Mouse (Mus musculus) liver, embryonic 11.5 days (tissue): ENCODE data around the gene Slc1a2. TPM values are rescaled to one million over a fixed set of nuclear protein-coding genes. Genes with fewer than 3 reads are reported as not detected.

Experiments
- ATAC-seq: fragments of 200-750 bp; cut with Nextera tagmentation; replicated peaks from 2 replicates; pipeline ENCODE4 v1.8.0; 2017; ENCODE audit warnings: moderate number of reproducible peaks, mild to moderate bottlenecking, moderate TSS enrichment, moderate library complexity; ENCODE audit not compliant: low FRiP score
- DNase-seq: peaks from one replicate; pipeline ENCODE4 v3.0.0-alpha.2; 2017; ENCODE audit warnings: low spot score
- H3K27ac ChIP-seq: fragments of 300-500 bp; sonication (generic); 2 replicates; pipeline ENCODE4 v1.5.1; 2014; ENCODE audit warnings: mild to moderate bottlenecking, low read depth, low read length, control low read depth
- H3K27me3 ChIP-seq: fragments of 300-500 bp; sonication (generic); replicated peaks from 2 replicates; pipeline ENCODE4 v1.6.1; 2014; ENCODE audit warnings: low read length, mixed read lengths; ENCODE audit not compliant: control insufficient read depth, insufficient read depth
- H3K36me3 ChIP-seq: fragments of 300-500 bp; sonication (generic); 2 replicates; pipeline ENCODE4 v1.6.1; 2014; ENCODE audit warnings: mild to moderate bottlenecking, low read length, moderate library complexity, mixed read lengths; ENCODE audit not compliant: control insufficient read depth, insufficient read depth
- H3K4me1 ChIP-seq: fragments of 300-500 bp; sonication (generic); replicated peaks from 2 replicates; pipeline ENCODE4 v1.6.1; 2014; ENCODE audit warnings: low read length, mixed read lengths; ENCODE audit not compliant: control insufficient read depth, insufficient read depth
- H3K4me2 ChIP-seq: fragments of 300-500 bp; sonication (generic); 2 replicates; pipeline ENCODE4 v1.6.1; 2014; ENCODE audit warnings: mild to moderate bottlenecking, control low read depth, moderate library complexity
- H3K4me3 ChIP-seq: fragments of 300-500 bp; sonication (generic); 2 replicates; pipeline ENCODE4 v1.5.1; 2014; ENCODE audit warnings: low read depth, low read length, control low read depth
- H3K9ac ChIP-seq: fragments of 300-500 bp; sonication (generic); 2 replicates; pipeline ENCODE4 v1.6.1; 2014; ENCODE audit warnings: low read depth, low read length, control low read depth
- H3K9me3 ChIP-seq: fragments of 300-500 bp; sonication (generic); 2 replicates; pipeline ENCODE4 v1.6.1; 2016; ENCODE audit warnings: low read length, inconsistent platforms, mixed read lengths; ENCODE audit not compliant: control insufficient read depth
- WGBS: fragments of 180-500 bp; shearing (Covaris S2); extraction: QIAGEN DNeasy Blood & Tissue Kit; methylation state at CpG from one replicate; pipeline ENCODE4 v1.1.7; 2014; 5-methylcytosine and 5-hydroxymethylcytosine counted together
- polyA plus RNA-seq: library from polyadenylated mRNA; unstranded; fragments of >200 nt; fragmentation: Nextera tagmentation; extraction: Ambion mirVana; gene quantifications from 2 replicates; pipeline ENCODE4 v1.2.1, GENCODE M21; 2014

Slc1a2 gene
- polyA plus RNA-seq, 1 experiment from 2014 or later = 0.43 TPM

DNA sequence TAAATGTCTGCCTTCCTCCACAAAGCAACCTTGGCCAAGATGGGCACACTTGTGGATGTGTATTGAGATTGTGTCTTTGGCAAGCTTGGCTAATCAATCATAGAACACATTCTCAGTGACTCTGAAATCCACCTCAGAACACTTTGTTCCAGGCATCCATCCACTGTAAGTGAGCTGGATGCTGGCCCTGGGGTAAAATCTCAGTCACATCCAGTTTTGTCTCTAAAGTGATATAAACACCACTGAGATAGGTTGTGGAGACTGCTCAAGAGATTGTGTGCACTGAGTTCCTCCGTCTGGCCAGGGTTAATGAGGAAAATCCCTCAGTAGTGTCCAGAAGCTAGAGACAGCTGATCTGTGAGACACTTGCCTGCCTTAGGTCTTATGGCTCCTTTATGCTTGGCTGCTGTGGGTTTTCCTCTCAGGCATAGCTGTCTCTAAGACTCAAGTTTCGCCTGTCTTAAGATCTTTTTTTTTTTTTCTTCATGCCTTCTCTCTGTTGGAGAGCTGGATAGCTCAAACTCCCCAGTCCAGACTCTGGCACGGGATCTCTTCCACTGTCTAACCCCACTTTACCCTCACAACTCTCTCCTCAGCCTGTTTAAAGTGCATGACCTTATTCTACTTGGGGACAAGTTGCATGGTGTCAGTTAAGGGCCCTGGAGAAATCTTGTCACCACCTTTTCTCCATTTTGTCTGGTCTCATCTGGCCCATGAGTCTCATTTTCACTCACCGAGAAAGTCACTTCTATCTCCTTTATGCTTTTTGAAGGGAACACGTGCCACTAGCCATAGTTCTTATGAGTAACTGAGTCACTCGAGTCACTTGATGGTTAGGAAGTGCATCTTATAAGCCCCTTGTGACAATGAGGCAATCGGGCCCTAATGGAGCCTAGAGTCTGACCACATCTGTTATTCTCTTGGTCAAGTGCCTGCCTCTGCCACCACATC lies 54.5 kb downstream of the Slc1a2 start:
- Histone ChIP-seq H3K27ac (no peak overlapping the region), H3K27me3 (no peaks in the 10 kb centered on the region; the same call in 1 of the 2 replicates)
- ATAC-seq = no peak

DNA sequence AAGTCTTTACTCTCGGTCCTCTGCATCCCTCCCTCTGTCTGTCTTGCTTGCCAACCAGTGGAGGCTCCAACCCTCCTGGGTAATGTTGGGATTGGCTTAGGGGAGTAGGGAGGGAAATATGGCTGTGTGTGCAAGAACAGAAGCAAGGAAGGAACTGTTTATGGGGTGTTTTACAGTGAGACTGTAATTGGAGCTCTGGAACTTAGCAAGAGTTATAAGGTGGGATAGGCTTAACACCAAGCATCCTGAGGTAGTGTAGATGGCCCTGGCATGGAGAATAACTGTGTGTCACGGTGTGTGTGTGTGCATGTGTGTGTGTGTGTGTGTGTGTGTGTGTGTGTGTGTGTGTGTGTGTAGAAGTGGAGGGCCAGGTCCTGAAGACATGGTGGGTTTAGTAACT lies 55.9 kb downstream of the Slc1a2 start:
- H3K27me3 ChIP-seq = no peaks in the 10 kb centered on the region; the same call in 1 of the 2 replicates
- no peak overlapping the region for H3K4me3 ChIP-seq
- H3K4me2 ChIP-seq = no peak overlapping the region
- WGBS = 74% methylated on average over 2 of the region's 2 CpGs
- H3K4me1 ChIP-seq = no peaks in the 10 kb centered on the region
- no peak overlapping the region for H3K27ac ChIP-seq
- H3K9me3 ChIP-seq = no peaks in the 10 kb centered on the region
- DNase-seq (no peak), ATAC-seq (no peak)
- H3K36me3 ChIP-seq = no peaks in the 10 kb centered on the region
- no peak overlapping the region for H3K9ac ChIP-seq

More for the DNA sequence above, 54.5 kb downstream of the Slc1a2 start:
- Histone ChIP-seq H3K4me2 (no peak overlapping the region), H3K36me3 (no peaks in the 10 kb centered on the region), H3K4me3 (no peak overlapping the region), H3K9ac (no peak overlapping the region), H3K4me1 (no peaks in the 10 kb centered on the region), H3K9me3 (no peaks in the 10 kb centered on the region)
- WGBS = 77% methylated on average over 7 of the region's 7 CpGs
- no peak for DNase-seq

DNA sequence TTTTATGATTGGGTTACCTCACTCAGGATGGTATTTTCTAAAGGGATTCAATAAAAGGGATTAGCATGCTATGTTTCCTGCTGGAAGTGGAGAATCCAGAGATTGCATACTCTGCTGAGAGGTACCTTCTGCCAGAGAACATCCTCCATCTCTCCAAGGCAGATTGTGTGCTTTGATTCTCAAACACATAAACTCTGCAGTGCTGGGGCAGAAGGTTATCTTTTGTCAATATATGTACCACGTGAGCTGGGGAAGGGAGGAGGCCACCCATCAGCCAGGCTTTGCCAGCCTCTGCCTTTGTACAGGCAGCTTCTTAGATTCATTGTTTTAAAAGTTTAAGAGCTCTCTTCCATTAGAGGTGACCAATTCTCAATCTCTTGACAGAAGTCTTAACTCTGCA lies 57.3 kb downstream of the Slc1a2 start:
- no peak overlapping the region for H3K9ac ChIP-seq
- H3K9me3 ChIP-seq = no peaks in the 10 kb centered on the region
- no peak overlapping the region for H3K4me2 ChIP-seq
- H3K36me3 ChIP-seq = no peaks in the 10 kb centered on the region
- no peak overlapping the region for H3K27ac ChIP-seq
- 25% methylated on average over 1 of the region's 1 CpGs for WGBS
- DNase-seq (no peak), ATAC-seq (0 out of 2 replicates have a peak, but pooled peaks have one; percentile 41)
- H3K4me3 ChIP-seq = no peak overlapping the region
- no peaks in the 10 kb centered on the region; the same call in 1 of the 2 replicates for H3K27me3 ChIP-seq
- H3K4me1 ChIP-seq = no peaks in the 10 kb centered on the region

DNA sequence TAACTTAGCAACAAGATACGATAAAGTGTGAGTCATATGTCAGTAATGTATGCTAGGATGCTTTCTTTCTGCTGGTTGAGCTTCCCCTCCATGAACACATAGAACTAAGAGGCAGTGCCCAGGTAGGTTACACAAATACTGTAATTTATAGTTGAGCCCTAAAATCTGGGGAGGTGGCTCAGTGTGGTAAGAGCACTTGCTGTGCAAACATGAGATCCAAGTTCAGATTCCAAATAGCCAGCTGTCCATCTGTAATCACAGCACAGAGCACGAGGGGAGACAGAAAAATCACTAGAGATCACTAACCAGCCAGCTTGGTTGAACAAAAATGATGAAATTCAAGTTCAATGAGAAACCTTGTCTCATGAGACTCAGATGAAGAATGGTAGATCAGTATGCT lies 63.4 kb downstream of the Slc1a2 start:
- 61% methylated on average over 2 of the region's 2 CpGs for WGBS
- Histone ChIP-seq H3K4me2 (no peak overlapping the region), H3K4me1 (no peaks in the 10 kb centered on the region), H3K36me3 (no peaks in the 10 kb centered on the region), H3K4me3 (no peak overlapping the region), H3K9me3 (no peaks in the 10 kb centered on the region), H3K27ac (no peak overlapping the region), H3K9ac (no peak overlapping the region), H3K27me3 (no peaks in the 10 kb centered on the region)
- DNase-seq = no peak
- ATAC-seq = no peak

DNA sequence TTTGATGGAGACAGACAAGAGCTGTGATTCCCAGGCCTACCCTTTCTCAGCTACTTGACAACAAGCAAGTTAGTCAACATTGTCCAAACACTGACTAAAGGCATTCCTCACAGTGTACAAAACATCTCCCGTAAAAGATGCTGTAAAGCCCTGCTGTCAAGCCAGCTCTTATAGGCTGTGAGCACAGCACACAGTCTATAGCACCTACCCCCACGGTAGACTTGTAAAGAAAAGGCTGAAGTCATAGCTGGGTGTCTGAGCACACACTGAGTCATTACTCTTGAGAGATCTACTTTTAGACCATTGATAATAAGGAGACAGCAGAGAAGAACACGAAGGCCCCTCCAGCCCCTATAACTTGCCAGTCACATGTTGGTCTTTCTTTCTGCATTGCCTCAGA lies 66.6 kb downstream of the Slc1a2 start:
- DNase-seq (no peak), ATAC-seq (no peak)
- 74% methylated on average over 3 of the region's 3 CpGs for WGBS
- no peak overlapping the region for H3K27ac ChIP-seq
- H3K4me2 ChIP-seq = no peak overlapping the region
- no peaks in the 10 kb centered on the region for H3K36me3 ChIP-seq
- no peaks in the 10 kb centered on the region for H3K9me3 ChIP-seq
- no peaks in the 10 kb centered on the region for H3K4me1 ChIP-seq
- H3K9ac ChIP-seq = no peak overlapping the region
- H3K4me3 ChIP-seq = no peak overlapping the region
- H3K27me3 ChIP-seq = no peaks in the 10 kb centered on the region

DNA sequence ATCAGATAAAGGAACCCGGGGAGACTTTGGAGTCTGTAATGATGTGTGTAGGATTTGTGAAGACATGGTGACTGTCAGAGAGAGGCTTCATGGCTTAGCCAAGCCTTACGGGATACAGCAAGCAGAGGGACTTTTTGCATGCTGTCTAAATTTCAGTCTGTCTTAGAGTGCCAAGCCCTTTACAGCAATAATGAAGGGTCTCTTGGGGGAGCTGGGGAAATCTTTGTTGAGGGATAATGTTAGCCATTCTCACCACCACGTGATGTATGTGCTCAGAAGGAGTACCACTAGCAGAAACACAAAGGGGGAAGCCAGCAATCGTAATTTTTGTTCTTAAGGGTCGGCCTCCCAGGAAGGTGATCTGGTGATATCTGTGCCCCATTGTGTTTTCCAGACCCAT lies 71.9 kb downstream of the Slc1a2 start:
- Histone ChIP-seq H3K27ac (no peak overlapping the region), H3K4me2 (no peak overlapping the region), H3K9ac (no peak overlapping the region), H3K4me3 (no peak overlapping the region), H3K36me3 (no peaks in the 10 kb centered on the region), H3K4me1 (peaks cover 8% of the 10 kb centered on the region; the same call in 1 of the 2 replicates), H3K9me3 (no peaks in the 10 kb centered on the region), H3K27me3 (no peaks in the 10 kb centered on the region)
- DNase-seq (no peak), ATAC-seq (no peak)
- WGBS = 76% methylated on average over 5 of the region's 5 CpGs

DNA sequence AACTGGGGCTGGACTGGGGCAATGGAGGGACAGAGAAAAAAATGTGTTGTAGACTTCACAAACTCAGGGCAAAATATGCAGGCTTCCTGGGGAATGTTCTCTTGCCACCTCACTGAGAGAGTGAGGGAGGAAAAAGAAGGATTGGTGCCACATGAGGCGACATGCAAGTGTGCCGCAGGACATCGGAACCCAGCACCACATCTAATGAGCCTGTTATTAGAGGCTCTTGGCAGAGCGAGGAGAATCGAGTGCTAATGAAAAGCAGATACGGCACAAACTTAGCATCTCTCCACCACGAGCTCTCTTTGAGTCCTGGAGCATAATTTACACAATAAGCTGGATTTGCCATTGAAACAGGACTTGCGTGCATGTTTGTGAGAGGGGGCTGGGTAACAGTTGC lies 72.3 kb downstream of the Slc1a2 start:
- Histone ChIP-seq H3K27ac (no peak overlapping the region), H3K36me3 (no peaks in the 10 kb centered on the region), H3K4me3 (no peak overlapping the region), H3K4me1 (peaks cover 8% of the 10 kb centered on the region; the same call in 1 of the 2 replicates), H3K27me3 (no peaks in the 10 kb centered on the region), H3K9me3 (no peaks in the 10 kb centered on the region), H3K9ac (no peak overlapping the region), H3K4me2 (no peak overlapping the region)
- ATAC-seq (no peak), DNase-seq (no peak)
- WGBS = 84% methylated on average over 8 of the region's 8 CpGs

DNA sequence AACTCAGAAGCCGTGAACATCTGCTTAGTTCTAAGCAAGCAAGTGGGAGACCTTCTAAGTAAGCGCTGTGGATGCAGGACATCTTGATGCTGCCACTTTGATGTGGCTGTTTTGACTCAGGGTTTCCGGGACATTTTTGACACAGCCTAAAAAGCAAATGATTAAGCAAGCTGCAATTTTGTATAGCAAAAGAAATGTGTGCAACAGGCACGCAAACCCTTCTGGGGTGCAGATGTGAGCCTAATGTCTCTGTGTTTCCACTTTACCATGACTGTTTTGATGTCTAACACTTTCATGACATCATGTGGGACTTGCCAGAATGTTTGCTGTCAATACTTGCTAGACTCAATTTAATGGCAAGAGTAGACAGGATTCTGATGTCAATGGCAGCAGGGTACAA lies 74.7 kb downstream of the Slc1a2 start:
- no peak overlapping the region for H3K9ac ChIP-seq
- H3K9me3 ChIP-seq = no peaks in the 10 kb centered on the region
- H3K4me2 ChIP-seq = no peak overlapping the region
- H3K4me1 ChIP-seq = peaks cover 8% of the 10 kb centered on the region; the same call in 1 of the 2 replicates
- no peak overlapping the region for H3K27ac ChIP-seq
- no peak overlapping the region for H3K4me3 ChIP-seq
- ATAC-seq (no peak), DNase-seq (no peak)
- no peaks in the 10 kb centered on the region for H3K36me3 ChIP-seq
- no peaks in the 10 kb centered on the region for H3K27me3 ChIP-seq
- 87% methylated on average over 4 of the region's 4 CpGs for WGBS

DNA sequence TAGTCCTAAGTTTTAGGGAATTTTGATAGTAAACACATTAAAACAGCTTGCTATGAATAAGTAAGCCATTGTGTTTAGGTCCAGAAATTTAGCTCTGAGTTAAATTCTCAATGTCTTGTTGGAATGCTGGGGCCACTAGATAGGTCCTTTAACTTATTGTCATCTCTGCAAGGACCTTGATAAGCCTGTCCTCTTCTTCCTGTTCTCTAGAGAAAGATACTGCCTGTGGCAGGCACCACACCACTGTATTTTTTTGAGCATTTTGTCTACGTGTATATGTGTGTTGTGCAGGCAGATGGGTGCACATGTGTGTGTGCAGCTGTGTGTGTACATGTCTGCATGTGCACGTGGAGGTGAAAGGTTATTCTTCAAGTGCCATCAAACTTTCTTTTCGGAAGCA lies 75.6 kb downstream of the Slc1a2 start:
- WGBS = 65% methylated on average over 3 of the region's 3 CpGs
- no peak overlapping the region for H3K27ac ChIP-seq
- no peak for DNase-seq
- H3K36me3 ChIP-seq = no peaks in the 10 kb centered on the region
- H3K4me2 ChIP-seq = no peak overlapping the region
- H3K9me3 ChIP-seq = no peaks in the 10 kb centered on the region
- H3K4me3 ChIP-seq = no peak overlapping the region
- no peaks in the 10 kb centered on the region for H3K27me3 ChIP-seq
- H3K9ac ChIP-seq = no peak overlapping the region
- ATAC-seq = peak; percentile 70; the same call in 1 of the 2 replicates
- H3K4me1 ChIP-seq = peaks cover 8% of the 10 kb centered on the region; the same call in 1 of the 2 replicates
